Mouse (Mus musculus) midbrain, postnatal 0 days (tissue): ENCODE results near the gene Lrpprc. TPM values are rescaled to one million over a fixed set of nuclear protein-coding genes. Genes with fewer than 3 reads are reported as not detected.
A peak's percentile ranks its signal among the peaks of the same experiment; 100 is the strongest.

Experiments
- ATAC-seq: fragments of 200-750 bp; cut with Nextera tagmentation; 2 replicates; pipeline ENCODE4 v1.8.0; 2017; ENCODE audit warnings: moderate number of reproducible peaks, mild to moderate bottlenecking, moderate TSS enrichment, moderate library complexity; ENCODE audit not compliant: low FRiP score
- DNase-seq: peaks from one replicate; pipeline ENCODE4 v3.0.0-alpha.2; 2015; ENCODE audit warnings: low spot score
- H3K27ac ChIP-seq: fragments of 300-500 bp; sonication (generic); 2 replicates; pipeline ENCODE4 v1.5.1; 2014; ENCODE audit warnings: low read depth, mild to moderate bottlenecking, low read length, mixed read lengths
- H3K27me3 ChIP-seq: fragments of 300-500 bp; sonication (generic); 2 replicates; pipeline ENCODE4 v1.6.1; 2014; ENCODE audit warnings: low read length, control low read depth, mixed read lengths; ENCODE audit not compliant: insufficient read depth
- H3K36me3 ChIP-seq: fragments of 300-500 bp; sonication (generic); 2 replicates; pipeline ENCODE4 v1.6.1; 2014; ENCODE audit warnings: low read length, control low read depth, mixed read lengths; ENCODE audit not compliant: insufficient read depth
- H3K4me1 ChIP-seq: fragments of 300-500 bp; sonication (generic); 2 replicates; pipeline ENCODE4 v1.6.1; 2014; ENCODE audit warnings: mild to moderate bottlenecking, control low read depth, antibody characterized with exemption, low read length, mixed read lengths; ENCODE audit not compliant: insufficient read depth
- H3K4me2 ChIP-seq: fragments of 300-500 bp; sonication (generic); 2 replicates; pipeline ENCODE4 v1.6.1; 2014; ENCODE audit warnings: low read depth, mild to moderate bottlenecking, low read length, mixed read lengths; ENCODE audit not compliant: poor library complexity, severe bottlenecking
- H3K4me3 ChIP-seq: fragments of 300-500 bp; sonication (generic); 2 replicates; pipeline ENCODE4 v1.5.1; 2014; ENCODE audit warnings: low read depth, mild to moderate bottlenecking, low read length, moderate library complexity
- H3K9ac ChIP-seq: fragments of 300-500 bp; sonication (generic); replicated peaks from 2 replicates; pipeline ENCODE4 v1.6.1; 2014; ENCODE audit warnings: mild to moderate bottlenecking, low read length, moderate library complexity, mixed read lengths; ENCODE audit not compliant: poor library complexity, severe bottlenecking
- H3K9me3 ChIP-seq: fragments of 300-500 bp; sonication (generic); 2 replicates; pipeline ENCODE4 v1.6.1; 2016; ENCODE audit warnings: low read length, control low read depth
- CTCF ChIP-seq: IDR thresholded peaks from 2 replicates; pipeline ENCODE4 v1.5.1; 2016; ENCODE audit warnings: antibody characterized with exemption, mild to moderate bottlenecking
- WGBS: fragments of 180-500 bp; shearing (Covaris S2); extraction: QIAGEN DNeasy Blood & Tissue Kit; methylation state at CpG from one replicate; pipeline ENCODE4 v1.1.7; 2014; 5-methylcytosine and 5-hydroxymethylcytosine counted together
- polyA plus RNA-seq: library from polyadenylated mRNA; unstranded; fragments of >200 nt; fragmentation: Nextera tagmentation; extraction: Ambion mirVana; gene quantifications from 2 replicates; pipeline ENCODE4 v1.2.1, GENCODE M21; 2015
- total RNA-seq: library from RNA; depleted of rRNA; stranded (reverse); fragments of >200 nt; gene quantifications from 2 replicates; pipeline ENCODE4 v1.2.3, GENCODE M21; 2014; rRNA removed

Gene Lrpprc
- 53.5 and 68.0 TPM in 2 replicates for total RNA-seq
- 39.1 and 41.3 TPM in 2 replicates for polyA plus RNA-seq

GRCm38 (mm10) chr17:84790447-84791098 lies at the start of gene Lrpprc:
Gene Lrpprc, minus strand, starts transcription at chr17:84790789.
- Histone ChIP-seq H3K9ac (peak within 1 kb of the TSS; percentile 83), H3K4me1 (peaks cover 4% of the 10 kb centered on the region; the same call in 1 of the 2 replicates), H3K4me3 (peak within 1 kb of the TSS; percentile 99), H3K27me3 (no peaks in the 10 kb centered on the region), H3K27ac (peak within 1 kb of the TSS; percentile 85), H3K36me3 (peaks cover 3% of the 10 kb centered on the region; the same call in 1 of the 2 replicates), H3K9me3 (no peaks in the 10 kb centered on the region), H3K4me2 (peak within 1 kb of the TSS; percentile 82)
- TF ChIP-seq CTCF, result peak; percentile 37; the same call in 1 of the 2 replicates
- ATAC-seq, result peak; percentile 98
- DNase-seq, result peak; percentile 97
- under 1% methylated on average over 51 of the region's 51 CpGs for WGBS

GRCm38 (mm10) chr17:84837780-84838179 lies 47.2 kb upstream of the Lrpprc start:
- ATAC-seq (peak; percentile 60; the same call in 1 of the 2 replicates), DNase-seq (peak; percentile 87)
- WGBS, result under 1% methylated on average over 3 of the region's 3 CpGs
- no peaks in the 10 kb centered on the region for H3K4me1 ChIP-seq
- H3K27ac ChIP-seq, result no peak overlapping the region
- no peaks in the 10 kb centered on the region for H3K9me3 ChIP-seq
- H3K4me2 ChIP-seq, result no peak overlapping the region
- no peaks in the 10 kb centered on the region for H3K36me3 ChIP-seq
- no peak overlapping the region for H3K9ac ChIP-seq
- no peaks in the 10 kb centered on the region for H3K27me3 ChIP-seq
- TF ChIP-seq CTCF, result peak; percentile 96
- no peak overlapping the region for H3K4me3 ChIP-seq

GRCm38 (mm10) chr17:84835249-84835648 lies 44.7 kb upstream of the Lrpprc start:
- Histone ChIP-seq H3K4me2 (no peak overlapping the region), H3K27me3 (no peaks in the 10 kb centered on the region), H3K9ac (no peak overlapping the region), H3K4me1 (no peaks in the 10 kb centered on the region), H3K4me3 (no peak overlapping the region), H3K27ac (no peak overlapping the region), H3K36me3 (no peaks in the 10 kb centered on the region), H3K9me3 (no peaks in the 10 kb centered on the region)
- WGBS, result 83% methylated on average over 9 of the region's 9 CpGs
- no peak for DNase-seq
- ATAC-seq, result no peak
- no peak for TF ChIP-seq CTCF

- no peak for TF ChIP-seq CTCF
- DNase-seq (peak; percentile 17), ATAC-seq (no peak)
- Histone ChIP-seq H3K4me1 (no peaks in the 10 kb centered on the region), H3K4me2 (no peak overlapping the region), H3K27me3 (no peaks in the 10 kb centered on the region), H3K9me3 (no peaks in the 10 kb centered on the region), H3K27ac (no peak overlapping the region), H3K36me3 (no peaks in the 10 kb centered on the region), H3K4me3 (no peak overlapping the region), H3K9ac (no peak overlapping the region)
- WGBS, result 43% methylated on average over 8 of the region's 8 CpGs
These were observed 41.8 kb upstream of the Lrpprc start for GRCm38 (mm10) chr17:84832346-84832745.

- no peak for TF ChIP-seq CTCF
- ATAC-seq, result no peak
- 94% methylated on average over 6 of the region's 6 CpGs for WGBS
These were observed 37.7 kb upstream of the Lrpprc start for GRCm38 (mm10) chr17:84828301-84828700.

GRCm38 (mm10) chr17:84820603-84821002 lies 30.0 kb upstream of the Lrpprc start:
- Histone ChIP-seq H3K36me3 (no peaks in the 10 kb centered on the region), H3K9ac (no peak overlapping the region), H3K27me3 (no peaks in the 10 kb centered on the region), H3K27ac (no peak overlapping the region), H3K4me1 (no peaks in the 10 kb centered on the region), H3K4me2 (no peak overlapping the region), H3K9me3 (no peaks in the 10 kb centered on the region), H3K4me3 (no peak overlapping the region)
- 14% methylated on average over 4 of the region's 4 CpGs for WGBS
- TF ChIP-seq CTCF, result no peak
- ATAC-seq (no peak), DNase-seq (peak; percentile 13)

More at GRCm38 (mm10) chr17:84828301-84828700, 37.7 kb upstream of the Lrpprc start:
- no peaks in the 10 kb centered on the region for H3K27me3 ChIP-seq
- DNase-seq, result no peak
- no peaks in the 10 kb centered on the region for H3K9me3 ChIP-seq
- no peak overlapping the region for H3K4me2 ChIP-seq
- no peak overlapping the region for H3K9ac ChIP-seq
- H3K4me1 ChIP-seq, result no peaks in the 10 kb centered on the region
- H3K36me3 ChIP-seq, result no peaks in the 10 kb centered on the region
- no peak overlapping the region for H3K27ac ChIP-seq
- H3K4me3 ChIP-seq, result no peak overlapping the region
